Mouse (Mus musculus): ENCODE results near the gene Faap20.

DNA sequence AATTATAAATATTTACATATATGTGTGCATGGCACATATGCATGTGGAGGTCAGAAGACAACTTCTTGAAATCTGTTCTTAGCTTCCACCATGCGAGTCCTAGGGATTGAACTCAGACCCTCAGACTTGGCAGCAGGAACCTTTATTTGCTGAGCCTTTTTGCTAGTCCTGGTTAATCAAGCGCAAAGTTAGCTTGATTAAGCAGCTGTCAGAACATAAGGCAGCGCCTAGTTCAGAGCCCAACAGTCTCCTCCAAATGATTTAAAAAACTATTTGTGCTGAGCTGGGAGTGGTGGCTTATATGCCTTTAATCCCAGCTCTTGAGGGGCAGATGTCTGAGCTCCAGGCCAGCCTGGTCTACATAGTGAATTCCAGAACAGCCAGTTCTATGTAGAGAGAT, 1.5 kb downstream of the Faap20 start:
- TF ChIP-seq CTCF (IDR thresholded peaks at IDR 0.05; ENCODE audit: low read depth) = no peak
- no peak for TF ChIP-seq EP300 (IDR thresholded peaks at IDR 0.05; ENCODE audit: low read depth)
